Mouse (Mus musculus) liver, embryonic 16.5 days (tissue): ENCODE measurements at regions not wholly inside any gene's neighbourhood (a gene's known extent, or its start where the extent isn't known, plus 50 kb on each side); places are given as distances from the start of the nearest gene placed in this dataset.
A peak's percentile ranks its signal among the peaks of the same experiment; 100 is the strongest.

Source experiments
- ATAC-seq: fragments of 200-750 bp; cut with Nextera tagmentation; 2 replicates; pipeline ENCODE4 v1.8.0; 2017; ENCODE audit warnings: low read depth, mild to moderate bottlenecking, moderate number of reproducible peaks, moderate library complexity
- H3K27ac ChIP-seq: fragments of 300-500 bp; sonication (generic); 2 replicates; pipeline ENCODE4 v1.5.1; 2014; ENCODE audit warnings: mild to moderate bottlenecking, low read length
- H3K27me3 ChIP-seq: fragments of 300-500 bp; sonication (generic); 2 replicates; pipeline ENCODE4 v1.6.1; 2014; ENCODE audit warnings: low read depth, low read length, mixed read lengths; ENCODE audit not compliant: control insufficient read depth, insufficient read depth
- H3K36me3 ChIP-seq: fragments of 300-500 bp; sonication (generic); 2 replicates; pipeline ENCODE4 v1.6.1; 2014; ENCODE audit warnings: mild to moderate bottlenecking; ENCODE audit not compliant: control insufficient read depth, insufficient read depth
- H3K4me1 ChIP-seq: fragments of 300-500 bp; sonication (generic); 2 replicates; pipeline ENCODE4 v1.6.1; 2014; ENCODE audit warnings: low read depth, low read length, mixed read lengths; ENCODE audit not compliant: control insufficient read depth
- H3K4me2 ChIP-seq: fragments of 300-500 bp; sonication (generic); 2 replicates; pipeline ENCODE4 v1.6.1; 2014; ENCODE audit warnings: low read depth, low read length, mixed read lengths
- H3K4me3 ChIP-seq: fragments of 300-500 bp; sonication (generic); 2 replicates; pipeline ENCODE4 v1.5.1; 2014; ENCODE audit warnings: low read depth, mild to moderate bottlenecking, low read length
- H3K9ac ChIP-seq: fragments of 300-500 bp; sonication (generic); 2 replicates; pipeline ENCODE4 v1.6.1; 2014; ENCODE audit warnings: low read depth, low read length
- H3K9me3 ChIP-seq: fragments of 300-500 bp; sonication (generic); replicated peaks from 2 replicates; pipeline ENCODE4 v1.6.1; 2016; ENCODE audit warnings: low read length; ENCODE audit not compliant: control insufficient read depth
- WGBS: fragments of 180-500 bp; shearing (Covaris S2); extraction: QIAGEN DNeasy Blood & Tissue Kit; methylation state at CpG from one replicate; pipeline ENCODE4 v1.1.7; 2014; ENCODE audit not compliant: insufficient replicate concordance; 5-methylcytosine and 5-hydroxymethylcytosine counted together

DNA sequence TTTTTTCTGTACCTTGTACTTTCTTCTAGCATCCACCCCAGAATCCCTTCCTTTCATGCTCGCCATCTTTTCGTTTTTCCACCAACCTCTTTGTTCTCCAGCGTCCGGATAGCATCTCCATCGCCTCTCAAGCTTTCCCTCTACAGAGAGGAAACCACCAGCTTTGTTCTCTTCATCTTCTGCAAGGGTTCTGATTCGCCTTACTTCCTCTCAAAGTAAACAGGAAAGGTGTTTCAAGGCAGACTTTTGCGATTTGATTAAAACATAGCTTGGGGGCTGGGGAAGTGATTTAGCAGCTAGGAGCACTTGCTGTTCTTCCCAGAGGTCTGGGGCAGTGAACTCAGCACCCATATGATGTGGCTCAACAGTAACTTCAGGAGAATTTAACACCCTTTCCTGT, 71.4 kb downstream of the Emp1 start:
- no peak overlapping the region for H3K4me3 ChIP-seq
- H3K4me1 ChIP-seq, result no peaks in the 10 kb centered on the region
- H3K27ac ChIP-seq, result no peak overlapping the region
- no peaks in the 10 kb centered on the region for H3K27me3 ChIP-seq
- 20% methylated on average over 7 of the region's 7 CpGs for WGBS
- no peak overlapping the region for H3K9ac ChIP-seq
- no peaks in the 10 kb centered on the region for H3K36me3 ChIP-seq
- no peaks in the 10 kb centered on the region for H3K9me3 ChIP-seq
- ATAC-seq, result no peak
- no peak overlapping the region for H3K4me2 ChIP-seq

DNA sequence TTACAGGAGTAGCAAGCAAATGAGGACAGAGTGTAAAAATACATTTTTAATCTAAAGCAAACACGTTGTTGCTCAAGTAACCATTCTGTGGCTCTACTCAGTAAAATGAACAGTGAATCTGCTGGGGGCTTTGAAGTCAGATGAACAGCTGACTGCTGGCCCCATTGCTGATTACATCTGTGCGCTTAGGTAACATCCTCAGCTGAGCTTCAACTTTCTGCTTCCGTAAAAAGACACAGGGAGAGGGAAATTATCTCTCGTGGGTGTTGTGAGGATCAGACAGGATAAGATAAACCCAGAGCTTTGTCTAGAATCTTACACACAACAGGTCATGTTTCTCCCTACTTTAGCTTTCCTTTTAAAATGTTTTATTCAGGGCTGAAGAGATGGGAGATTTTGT, 74.0 kb downstream of the Emp1 start:
- no peak for ATAC-seq
- Histone ChIP-seq H3K4me3 (no peak overlapping the region), H3K27ac (no peak overlapping the region), H3K27me3 (no peaks in the 10 kb centered on the region), H3K9ac (no peak overlapping the region), H3K4me2 (no peak overlapping the region), H3K9me3 (no peaks in the 10 kb centered on the region), H3K36me3 (no peaks in the 10 kb centered on the region), H3K4me1 (no peaks in the 10 kb centered on the region)
- 54% methylated on average over 4 of the region's 4 CpGs for WGBS

DNA sequence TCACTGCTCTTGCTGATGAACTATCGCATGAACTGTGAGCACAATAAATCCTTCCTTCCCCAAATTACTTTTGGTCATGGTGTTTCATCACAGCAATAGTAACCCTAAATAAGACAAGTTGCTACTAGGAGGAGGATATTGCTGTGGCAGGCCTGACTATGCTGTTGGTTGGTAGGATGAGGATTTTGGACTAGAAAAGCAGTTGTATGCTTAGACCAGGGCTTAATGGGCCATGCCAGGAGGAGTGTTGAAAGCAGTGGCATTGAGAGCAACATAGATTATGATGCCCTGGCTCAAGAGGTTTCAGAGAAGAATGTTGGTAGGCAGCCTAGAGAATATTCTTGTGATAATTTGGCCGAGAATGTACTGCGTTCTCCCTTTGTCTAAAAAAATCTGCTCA, 75.9 kb downstream of the Emp1 start:
- WGBS, result 78% methylated on average over 3 of the region's 3 CpGs
- H3K9ac ChIP-seq, result no peak overlapping the region
- ATAC-seq, result no peak

DNA sequence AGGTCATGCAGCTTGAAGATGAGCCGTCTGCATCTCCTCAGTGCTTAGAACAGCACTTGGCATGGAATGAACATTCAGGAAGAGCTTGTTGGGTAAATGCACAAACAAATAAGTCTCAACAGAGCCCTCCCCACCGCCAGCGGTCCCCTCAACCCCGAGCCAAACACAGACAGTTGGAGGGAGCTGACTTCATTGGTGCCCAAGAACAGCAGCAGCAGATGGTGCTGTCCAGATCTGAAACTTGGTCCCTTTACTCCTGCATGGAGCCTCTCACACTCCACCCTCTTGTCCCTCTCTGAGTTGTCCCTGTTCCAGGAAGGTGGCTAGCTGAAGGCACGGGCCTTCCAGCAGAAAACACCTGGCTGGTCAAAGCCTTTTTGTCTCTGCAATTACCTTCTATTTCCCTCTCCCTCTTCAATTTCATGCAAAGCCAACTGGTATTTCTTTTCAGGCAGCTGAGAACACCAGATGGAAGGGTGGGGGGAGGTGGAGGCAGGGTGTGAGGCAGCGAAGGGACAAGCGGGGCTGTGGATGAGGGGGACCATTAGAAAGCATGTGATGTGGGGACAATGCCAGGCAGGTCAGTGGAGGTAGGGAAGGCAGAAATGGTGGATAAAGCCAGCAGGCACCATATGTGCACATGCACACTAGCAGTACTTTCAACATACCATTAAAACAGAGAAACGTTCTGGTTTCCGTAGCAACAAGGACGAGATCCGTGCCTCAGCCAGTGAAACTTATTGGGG, 79.0 kb downstream of the Emp1 start:
- Histone ChIP-seq H3K27me3 (no peaks in the 10 kb centered on the region), H3K4me3 (no peak overlapping the region), H3K4me1 (no peaks in the 10 kb centered on the region), H3K9ac (no peak overlapping the region), H3K9me3 (no peaks in the 10 kb centered on the region), H3K27ac (no peak overlapping the region), H3K36me3 (no peaks in the 10 kb centered on the region), H3K4me2 (no peak overlapping the region)
- 78% methylated on average over 11 of the region's 11 CpGs for WGBS
- no peak for ATAC-seq

More for the DNA sequence above, 75.9 kb downstream of the Emp1 start:
- Histone ChIP-seq H3K27ac (no peak overlapping the region), H3K4me2 (no peak overlapping the region), H3K9me3 (no peaks in the 10 kb centered on the region), H3K4me1 (no peaks in the 10 kb centered on the region), H3K36me3 (no peaks in the 10 kb centered on the region), H3K4me3 (no peak overlapping the region), H3K27me3 (no peaks in the 10 kb centered on the region)

DNA sequence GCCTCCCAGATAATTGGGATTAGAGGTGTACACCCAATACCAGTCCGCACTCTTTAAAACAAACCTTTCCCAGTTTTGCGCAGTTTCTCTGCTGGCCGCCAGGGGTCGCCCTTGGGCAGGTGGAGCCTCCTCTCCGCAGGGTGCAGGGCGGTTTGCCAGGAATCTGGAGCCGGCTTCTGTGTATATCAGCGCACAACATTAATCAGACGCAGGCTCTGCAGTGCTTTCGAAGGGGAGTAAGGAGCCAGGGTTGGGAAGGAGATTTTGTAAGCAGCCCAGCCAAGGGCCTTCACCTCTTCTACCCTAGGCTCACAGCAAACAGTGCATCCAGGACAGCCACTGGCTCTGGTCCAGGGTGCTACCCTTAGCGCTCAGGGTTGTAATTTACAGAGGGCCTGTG, 82.3 kb downstream of the Emp1 start:
- peak; percentile 13; the same call in 1 of the 2 replicates for ATAC-seq
- H3K4me3 ChIP-seq, result no peak overlapping the region
- H3K36me3 ChIP-seq, result no peaks in the 10 kb centered on the region
- WGBS, result 5% methylated on average over 11 of the region's 11 CpGs
- no peak overlapping the region for H3K9ac ChIP-seq
- H3K9me3 ChIP-seq, result no peaks in the 10 kb centered on the region
- H3K4me2 ChIP-seq, result no peak overlapping the region
- H3K27me3 ChIP-seq, result no peaks in the 10 kb centered on the region
- H3K4me1 ChIP-seq, result no peaks in the 10 kb centered on the region
- H3K27ac ChIP-seq, result no peak overlapping the region

DNA sequence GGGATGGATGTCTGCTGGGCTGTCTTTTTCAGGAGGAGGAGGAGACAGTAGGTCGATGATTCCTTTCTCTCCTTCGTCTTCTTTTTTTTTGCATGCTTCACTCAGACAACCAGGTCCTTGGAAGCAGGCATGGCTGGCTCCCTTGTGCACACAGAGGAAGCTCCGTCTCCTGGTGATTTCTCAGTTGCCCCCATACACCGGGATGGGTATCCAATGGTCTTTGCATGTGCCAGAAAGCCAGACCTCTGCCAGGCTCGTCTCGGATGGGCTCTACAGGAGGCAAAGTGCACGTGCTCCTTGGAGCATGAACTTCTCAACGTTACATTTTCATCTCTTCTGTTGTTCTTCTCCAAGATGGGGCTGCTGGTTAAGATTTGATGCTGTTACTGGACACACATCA, 82.7 kb downstream of the Emp1 start:
- 43% methylated on average over 8 of the region's 8 CpGs for whole genome bisulfite sequencing
- ATAC-seq, result no peak

DNA sequence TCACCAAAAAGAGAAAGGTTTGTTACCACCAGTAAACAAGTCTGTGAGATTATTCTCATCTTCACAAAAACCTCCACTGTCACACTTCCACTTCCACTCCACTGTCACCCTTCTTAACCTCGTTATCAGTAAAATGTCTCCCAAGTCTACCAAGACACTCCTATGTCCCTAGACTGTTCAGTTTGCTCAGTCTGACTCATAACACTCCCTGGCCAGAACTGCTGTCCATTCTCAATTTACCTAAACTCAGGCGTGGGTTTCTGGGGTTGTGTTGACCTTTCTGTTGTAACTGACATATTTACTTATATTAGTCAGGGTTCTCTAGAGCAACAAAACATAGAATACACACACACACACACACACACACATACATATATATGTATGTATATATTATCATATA, 85.5 kb downstream of the Emp1 start:
- H3K9me3 ChIP-seq, result no peaks in the 10 kb centered on the region
- no peak overlapping the region for H3K4me3 ChIP-seq
- no peaks in the 10 kb centered on the region for H3K36me3 ChIP-seq
- H3K4me1 ChIP-seq, result no peaks in the 10 kb centered on the region
- H3K27ac ChIP-seq, result no peak overlapping the region
- H3K27me3 ChIP-seq, result no peaks in the 10 kb centered on the region
- H3K4me2 ChIP-seq, result no peak overlapping the region
- no peak for ATAC-seq
- 49% methylated on average over 2 of the region's 2 CpGs for WGBS
- H3K9ac ChIP-seq, result no peak overlapping the region

More for the DNA sequence above, 82.7 kb downstream of the Emp1 start:
- Histone ChIP-seq H3K4me3 (no peak overlapping the region), H3K9me3 (no peaks in the 10 kb centered on the region), H3K27ac (no peak overlapping the region), H3K9ac (no peak overlapping the region), H3K36me3 (no peaks in the 10 kb centered on the region), H3K27me3 (no peaks in the 10 kb centered on the region), H3K4me1 (no peaks in the 10 kb centered on the region), H3K4me2 (no peak overlapping the region)

DNA sequence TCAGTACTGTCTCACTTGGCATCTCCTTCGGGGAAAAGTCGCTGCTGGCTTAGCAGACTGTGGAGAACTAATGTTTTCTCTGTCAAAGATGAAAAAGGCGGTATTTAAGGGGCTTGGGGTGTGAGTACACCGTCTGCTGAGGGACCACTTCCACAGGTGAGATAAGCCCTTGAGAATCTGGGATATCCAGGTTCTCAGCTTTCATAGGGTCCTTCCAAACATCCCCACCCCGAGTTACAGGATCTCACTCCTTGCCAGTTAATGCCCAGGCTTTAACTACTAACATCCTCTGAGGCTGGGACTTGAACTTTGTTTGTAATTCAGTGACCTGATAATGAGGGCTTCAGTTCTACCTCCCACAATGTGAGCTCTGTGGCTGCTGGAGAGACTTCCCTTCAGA, 86.9 kb downstream of the Emp1 start:
- WGBS, result 46% methylated on average over 5 of the region's 5 CpGs

DNA sequence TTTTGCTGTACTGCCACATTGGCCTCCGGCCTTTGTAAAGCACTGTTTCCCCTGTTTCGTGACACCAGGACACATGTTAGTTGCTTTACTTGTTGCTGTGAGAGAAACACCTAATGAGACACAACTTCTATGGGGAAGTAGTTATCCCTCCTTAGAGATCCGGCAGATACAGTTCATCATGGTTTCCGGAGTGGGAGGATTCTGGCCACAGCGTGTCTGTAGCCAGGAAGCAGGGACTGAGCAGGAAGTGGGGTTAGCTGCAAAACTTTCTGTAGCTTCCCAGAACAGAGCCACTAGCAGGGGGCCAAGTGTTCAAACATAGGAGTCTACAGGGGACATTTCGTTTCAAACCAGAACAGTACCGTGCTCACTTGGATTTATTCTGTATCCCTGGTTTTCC, 88.2 kb downstream of the Emp1 start:
- no peak overlapping the region for H3K4me2 ChIP-seq
- no peak overlapping the region for H3K4me3 ChIP-seq
- H3K36me3 ChIP-seq, result no peaks in the 10 kb centered on the region
- H3K4me1 ChIP-seq, result no peaks in the 10 kb centered on the region
- 17% methylated on average over 7 of the region's 7 CpGs for WGBS
- H3K27ac ChIP-seq, result no peak overlapping the region
- ATAC-seq, result no peak
- no peak overlapping the region for H3K9ac ChIP-seq
- no peaks in the 10 kb centered on the region for H3K9me3 ChIP-seq
- no peaks in the 10 kb centered on the region for H3K27me3 ChIP-seq

More for the DNA sequence above, 86.9 kb downstream of the Emp1 start:
- Histone ChIP-seq H3K27me3 (no peaks in the 10 kb centered on the region), H3K27ac (no peak overlapping the region), H3K4me2 (no peak overlapping the region), H3K9me3 (no peaks in the 10 kb centered on the region), H3K9ac (no peak overlapping the region), H3K36me3 (no peaks in the 10 kb centered on the region), H3K4me3 (no peak overlapping the region), H3K4me1 (no peaks in the 10 kb centered on the region)
- no peak for ATAC-seq
